Mouse (Mus musculus): ENCODE measurements at regions not wholly inside any gene's neighbourhood (a gene's known extent, or its start where the extent isn't known, plus 50 kb on each side); places are given as distances from the start of the nearest gene placed in this dataset.

GRCm38 (mm10) chr2:9369572-9369971 lies 511.5 kb upstream of the 4930412O13Rik start:
- no peaks in the 10 kb centered on the region for H3K27me3 ChIP-seq
- WGBS, result 86% methylated on average over 4 of the region's 4 CpGs
- ATAC-seq (ENCODE audit: insufficient number of reproducible peaks, insufficient read depth, low FRiP score, low TSS enrichment, low read depth), result no peak
- no peaks in the 10 kb centered on the region for H3K36me3 ChIP-seq
- H3K9ac ChIP-seq (replicated peaks), result no peak overlapping the region
- H3K27ac ChIP-seq, result no peak overlapping the region
- H3K9me3 ChIP-seq, result no peaks in the 10 kb centered on the region
- H3K4me1 ChIP-seq (replicated peaks), result no peaks in the 10 kb centered on the region
- H3K4me3 ChIP-seq (replicated peaks), result no peak overlapping the region
- H3K4me2 ChIP-seq, result no peak overlapping the region

- no peak overlapping the region for H3K4me2 ChIP-seq
- no peaks in the 10 kb centered on the region for H3K36me3 ChIP-seq
- no peak overlapping the region for H3K4me3 ChIP-seq (replicated peaks)
- 79% methylated on average over 2 of the region's 2 CpGs for WGBS
- no peaks in the 10 kb centered on the region for H3K9me3 ChIP-seq
- no peak for ATAC-seq (ENCODE audit: insufficient number of reproducible peaks, insufficient read depth, low FRiP score, low TSS enrichment, low read depth)
- H3K27me3 ChIP-seq, result no peaks in the 10 kb centered on the region
- no peak overlapping the region for H3K27ac ChIP-seq
- no peak overlapping the region for H3K9ac ChIP-seq (replicated peaks)
- H3K4me1 ChIP-seq (replicated peaks), result no peaks in the 10 kb centered on the region
Measured at GRCm38 (mm10) chr2:9386566-9386965, 494.5 kb upstream of the 4930412O13Rik start.

- Histone ChIP-seq H3K9me3 (no peaks in the 10 kb centered on the region), H3K9ac (replicated peaks) (no peak overlapping the region), H3K36me3 (no peaks in the 10 kb centered on the region), H3K27ac (no peak overlapping the region), H3K4me2 (no peak overlapping the region), H3K27me3 (no peaks in the 10 kb centered on the region), H3K4me3 (replicated peaks) (no peak overlapping the region), H3K4me1 (replicated peaks) (no peaks in the 10 kb centered on the region)
- 53% methylated on average over 3 of the region's 3 CpGs for WGBS
- ATAC-seq (ENCODE audit: insufficient number of reproducible peaks, insufficient read depth, low FRiP score, low TSS enrichment, low read depth), result no peak
Measured at GRCm38 (mm10) chr2:9388058-9388457, 493.0 kb upstream of the 4930412O13Rik start.

GRCm38 (mm10) chr2:9395379-9395999 lies 485.6 kb upstream of the 4930412O13Rik start:
- Histone ChIP-seq H3K9me3 (no peaks in the 10 kb centered on the region), H3K27me3 (no peaks in the 10 kb centered on the region), H3K4me2 (no peak overlapping the region), H3K4me1 (replicated peaks) (no peaks in the 10 kb centered on the region), H3K4me3 (replicated peaks) (no peak overlapping the region), H3K9ac (replicated peaks) (no peak overlapping the region), H3K27ac (no peak overlapping the region), H3K36me3 (no peaks in the 10 kb centered on the region)
- WGBS, result 56% methylated on average over 9 of the region's 9 CpGs
- ATAC-seq (ENCODE audit: insufficient number of reproducible peaks, insufficient read depth, low FRiP score, low TSS enrichment, low read depth), result no peak

GRCm38 (mm10) chr2:9401461-9401860 lies 479.6 kb upstream of the 4930412O13Rik start:
- no peak for ATAC-seq (ENCODE audit: insufficient number of reproducible peaks, insufficient read depth, low FRiP score, low TSS enrichment, low read depth)
- H3K27ac ChIP-seq, result no peak overlapping the region
- no peak overlapping the region for H3K4me2 ChIP-seq
- no peak overlapping the region for H3K9ac ChIP-seq (replicated peaks)
- no peak overlapping the region for H3K4me3 ChIP-seq (replicated peaks)
- no peaks in the 10 kb centered on the region for H3K4me1 ChIP-seq (replicated peaks)
- 79% methylated on average over 7 of the region's 7 CpGs for WGBS
- H3K36me3 ChIP-seq, result no peaks in the 10 kb centered on the region
- no peaks in the 10 kb centered on the region for H3K27me3 ChIP-seq
- no peaks in the 10 kb centered on the region for H3K9me3 ChIP-seq

GRCm38 (mm10) chr2:9402281-9402680 lies 478.8 kb upstream of the 4930412O13Rik start:
- Histone ChIP-seq H3K4me1 (replicated peaks) (no peaks in the 10 kb centered on the region), H3K36me3 (no peaks in the 10 kb centered on the region), H3K27me3 (no peaks in the 10 kb centered on the region), H3K27ac (no peak overlapping the region), H3K9me3 (no peaks in the 10 kb centered on the region), H3K9ac (replicated peaks) (no peak overlapping the region), H3K4me3 (replicated peaks) (no peak overlapping the region), H3K4me2 (no peak overlapping the region)
- 77% methylated on average over 2 of the region's 2 CpGs for WGBS
- no peak for ATAC-seq (ENCODE audit: insufficient number of reproducible peaks, insufficient read depth, low FRiP score, low TSS enrichment, low read depth)

GRCm38 (mm10) chr2:9409075-9409474 lies 472.0 kb upstream of the 4930412O13Rik start:
- no peak overlapping the region for H3K4me3 ChIP-seq (replicated peaks)
- 30% methylated on average over 7 of the region's 7 CpGs for WGBS
- ATAC-seq (ENCODE audit: insufficient number of reproducible peaks, insufficient read depth, low FRiP score, low TSS enrichment, low read depth), result no peak

GRCm38 (mm10) chr2:9422686-9423085 lies 458.4 kb upstream of the 4930412O13Rik start:
- Histone ChIP-seq H3K27me3 (no peaks in the 10 kb centered on the region), H3K4me1 (replicated peaks) (no peaks in the 10 kb centered on the region), H3K36me3 (no peaks in the 10 kb centered on the region), H3K4me3 (replicated peaks) (no peak overlapping the region), H3K9ac (replicated peaks) (no peak overlapping the region), H3K27ac (no peak overlapping the region), H3K4me2 (no peak overlapping the region), H3K9me3 (no peaks in the 10 kb centered on the region)
- WGBS, result 67% methylated on average over 8 of the region's 8 CpGs
- no peak for ATAC-seq (ENCODE audit: insufficient number of reproducible peaks, insufficient read depth, low FRiP score, low TSS enrichment, low read depth)

More at GRCm38 (mm10) chr2:9409075-9409474, 472.0 kb upstream of the 4930412O13Rik start:
- H3K27ac ChIP-seq, result no peak overlapping the region
- H3K4me2 ChIP-seq, result no peak overlapping the region
- H3K27me3 ChIP-seq, result no peaks in the 10 kb centered on the region
- H3K9ac ChIP-seq (replicated peaks), result no peak overlapping the region
- no peaks in the 10 kb centered on the region for H3K36me3 ChIP-seq
- H3K4me1 ChIP-seq (replicated peaks), result no peaks in the 10 kb centered on the region
- no peaks in the 10 kb centered on the region for H3K9me3 ChIP-seq

- Histone ChIP-seq H3K36me3 (no peaks in the 10 kb centered on the region), H3K4me3 (replicated peaks) (no peak overlapping the region), H3K27me3 (no peaks in the 10 kb centered on the region), H3K9me3 (no peaks in the 10 kb centered on the region), H3K4me1 (replicated peaks) (no peaks in the 10 kb centered on the region), H3K9ac (replicated peaks) (no peak overlapping the region), H3K4me2 (no peak overlapping the region), H3K27ac (no peak overlapping the region)
- WGBS, result 52% methylated on average over 7 of the region's 7 CpGs
- ATAC-seq (ENCODE audit: insufficient number of reproducible peaks, insufficient read depth, low FRiP score, low TSS enrichment, low read depth), result no peak
Measured at GRCm38 (mm10) chr2:9423534-9423933, 457.5 kb upstream of the 4930412O13Rik start.

- Histone ChIP-seq H3K27ac (no peak overlapping the region), H3K4me2 (no peak overlapping the region), H3K36me3 (no peaks in the 10 kb centered on the region), H3K27me3 (peaks cover 12% of the 10 kb centered on the region), H3K4me3 (replicated peaks) (no peak overlapping the region), H3K9ac (replicated peaks) (no peak overlapping the region), H3K4me1 (replicated peaks) (no peaks in the 10 kb centered on the region), H3K9me3 (no peaks in the 10 kb centered on the region)
- ATAC-seq (ENCODE audit: insufficient number of reproducible peaks, insufficient read depth, low FRiP score, low TSS enrichment, low read depth), result no peak
- 28% methylated on average over 17 of the region's 17 CpGs for WGBS
Measured at GRCm38 (mm10) chr2:9433110-9433940, 447.7 kb upstream of the 4930412O13Rik start.

- WGBS, result 45% methylated on average over 9 of the region's 9 CpGs
Measured at GRCm38 (mm10) chr2:9435155-9435872, 445.7 kb upstream of the 4930412O13Rik start.

More at GRCm38 (mm10) chr2:9435155-9435872, 445.7 kb upstream of the 4930412O13Rik start:
- Histone ChIP-seq H3K27me3 (peaks cover 12% of the 10 kb centered on the region), H3K4me1 (replicated peaks) (no peaks in the 10 kb centered on the region), H3K9ac (replicated peaks) (no peak overlapping the region), H3K9me3 (no peaks in the 10 kb centered on the region), H3K36me3 (no peaks in the 10 kb centered on the region), H3K27ac (no peak overlapping the region), H3K4me3 (replicated peaks) (no peak overlapping the region), H3K4me2 (no peak overlapping the region)
- ATAC-seq (ENCODE audit: insufficient number of reproducible peaks, insufficient read depth, low FRiP score, low TSS enrichment, low read depth), result no peak

Measured in limb, embryonic 12.5 days (tissue).